8 mouse cellular contexts compared by ENCODE assay signal in genomic region chr17:34120814-34121171, GRCm38 (mm10). TPM values are rescaled to one million over a fixed set of nuclear protein-coding genes. Genes with fewer than 3 reads are reported as not detected.
DNase-seq lines count a peak whose midpoint lies in the region; ATAC-seq and TF ChIP-seq lines count a peak whose summit lies in the region.

No protein-coding gene starts in this region.

- peak overlapping the region; percentile 100 for H3K27ac ChIP-seq in heart, embryonic 14.5 days (replicated peaks in 1 of 2; ENCODE audit: control insufficient read depth in 1 of 2, insufficient read depth in 1 of 2, low read depth in 2 of 2, low read length in 2 of 2)

- TF ChIP-seq CTCF in lung, adult 2 months (IDR thresholded peaks at IDR 0.05; ENCODE audit: insufficient read depth, low read length), result no peak

- no peaks in the 10 kb centered on the region for H3K9me3 ChIP-seq in heart, embryonic 14.5 days (ENCODE audit: control insufficient read depth, low read length)

- peaks cover 35% of the 10 kb centered on the region for H3K36me3 ChIP-seq in heart, embryonic 14.5 days (ENCODE audit: control insufficient read depth, insufficient read depth, low read length)

- H3K4me1 ChIP-seq in heart, embryonic 14.5 days (ENCODE audit: control insufficient read depth in 2 of 2, insufficient read depth in 2 of 2, low read length in 2 of 2), result peaks cover 10 to 25% of the 10 kb centered on the region in 2 experiments
- H3K4me1 ChIP-seq in lung, adult 2 months (ENCODE audit: control insufficient read depth, insufficient read depth, low read length), result peaks cover 6% of the 10 kb centered on the region; the same call in 1 of the 2 replicates

- H3K4me2 ChIP-seq in heart, embryonic 14.5 days (ENCODE audit: low read length), result peak overlapping the region; percentile 91

- peak; percentile 89 for DNase-seq in A20 (ENCODE audit: low read depth, low spot score)
- peak; percentile 91 for DNase-seq in adrenal gland, postnatal 14 days
- DNase-seq in kidney, postnatal 14 days, result peak; percentile 93
- peak; percentile 85 for DNase-seq in lung, adult 2 months
- DNase-seq in ovary, postnatal 10 days (ENCODE audit: low spot score), result peak; percentile 70
- peak; percentile 91 for DNase-seq in urinary bladder, postnatal 14 days (ENCODE audit: low spot score)

- 1% methylated on average over 31 of the region's 31 CpGs for WGBS in heart, embryonic 14.5 days
- WGBS in lung, adult 2 months, result under 1% methylated on average over 31 of the region's 31 CpGs

- no peaks in the 10 kb centered on the region for H3K27me3 ChIP-seq in heart, embryonic 14.5 days (ENCODE audit: control insufficient read depth, insufficient read depth, low read length)

- peak overlapping the region; percentile 54 to 87 for H3K4me3 ChIP-seq in heart, embryonic 14.5 days (ENCODE audit: control insufficient read depth in 1 of 2, insufficient read depth in 1 of 2, low read depth in 1 of 2, low read length in 2 of 2)
- H3K4me3 ChIP-seq in lung, adult 2 months (replicated peaks; ENCODE audit: extremely low read depth, low read depth, low read length), result peak overlapping the region; percentile 93

- peak overlapping the region; percentile 98 for H3K9ac ChIP-seq in heart, embryonic 14.5 days (ENCODE audit: low read length)

- ATAC-seq in erythroblast, adult 5-6 weeks (replicated peaks; ENCODE audit: low FRiP score, poor library complexity, severe bottlenecking), result peak; percentile 50
- peak; percentile 20 for ATAC-seq in heart, embryonic 14.5 days (ENCODE audit: insufficient number of reproducible peaks, insufficient read depth, low FRiP score, low read depth)

- no peak; the same call in 1 of the 2 replicates for TF ChIP-seq POLR2A in lung, adult 2 months (IDR thresholded peaks at IDR 0.05; ENCODE audit: borderline replicate concordance, extremely low read depth, low read depth, low read length)

RNA-seq across cellular contexts. Expression of gene H2-DMa, which starts 1.5 kb away (rescaled TPM):
- 8.0 and 18.8 TPM in 2 replicates for total RNA-seq in adrenal gland, postnatal 14 days (2021)
- total RNA-seq in erythroblast, adult 5-6 weeks (2015; ENCODE audit: low replicate concordance), result 15.9 and 37.5 TPM in 2 replicates
- total RNA-seq in erythroblast, adult 5-6 weeks (2017; ENCODE audit: low replicate concordance), result 11.7 and 13.3 TPM in 2 replicates
- 5.7 and 9.3 TPM in 2 replicates for polyA plus RNA-seq in heart, embryonic 14.5 days (2014; fragmentation: Nextera tagmentation; extraction: Ambion mirVana)
- polyA plus RNA-seq in lung, adult 2 months (2012; rRNA removed), result 109 and 118 TPM in 2 replicates

RNA-seq across cellular contexts. Expression of gene Brd2, which starts 1.6 kb away (rescaled TPM):
- 198 and 203 TPM in 2 replicates for total RNA-seq in adrenal gland, postnatal 14 days (2021)
- 36.1 and 75.0 TPM in 2 replicates for total RNA-seq in erythroblast, adult 5-6 weeks (2015; ENCODE audit: low replicate concordance)
- 114 and 135 TPM in 2 replicates for total RNA-seq in erythroblast, adult 5-6 weeks (2017; ENCODE audit: low replicate concordance)
- 72.8 and 74.9 TPM in 2 replicates for polyA plus RNA-seq in heart, embryonic 14.5 days (2014; fragmentation: Nextera tagmentation; extraction: Ambion mirVana)
- polyA plus RNA-seq in lung, adult 2 months (2012; rRNA removed), result 101 and 140 TPM in 2 replicates

RNA-seq across cellular contexts. Expression of gene H2-DMb2, which starts 22.3 kb away (rescaled TPM):
- 2.7 and 17.0 TPM in 2 replicates for total RNA-seq in adrenal gland, postnatal 14 days (2021)
- total RNA-seq in erythroblast, adult 5-6 weeks (2015; ENCODE audit: low replicate concordance), result 2.5 TPM in 1 of 2 replicates, not detected in the other
- 3.2 and 3.6 TPM in 2 replicates for total RNA-seq in erythroblast, adult 5-6 weeks (2017; ENCODE audit: low replicate concordance)
- polyA plus RNA-seq in heart, embryonic 14.5 days (2014; fragmentation: Nextera tagmentation; extraction: Ambion mirVana), result 0.32 and 0.36 TPM in 2 replicates
- polyA plus RNA-seq in lung, adult 2 months (2012; rRNA removed), result 33.3 and 38.9 TPM in 2 replicates

RNA-seq across cellular contexts. Expression of gene H2-Oa, which starts 28.7 kb away (rescaled TPM):
- total RNA-seq in adrenal gland, postnatal 14 days (2021), result 0.33 and 4.1 TPM in 2 replicates
- 0.84 and 7.9 TPM in 2 replicates for total RNA-seq in erythroblast, adult 5-6 weeks (2015; ENCODE audit: low replicate concordance)
- total RNA-seq in erythroblast, adult 5-6 weeks (2017; ENCODE audit: low replicate concordance), result 1.1 TPM in 1 of 2 replicates, not detected in the other
- polyA plus RNA-seq in heart, embryonic 14.5 days (2014; fragmentation: Nextera tagmentation; extraction: Ambion mirVana), result 0.78 TPM in 1 of 2 replicates, not detected in the other
- 14.1 and 19.8 TPM in 2 replicates for polyA plus RNA-seq in lung, adult 2 months (2012; rRNA removed)

RNA-seq across cellular contexts. Expression of gene H2-DMb1, which starts 32.1 kb away (rescaled TPM):
- 3.6 and 8.3 TPM in 2 replicates for total RNA-seq in adrenal gland, postnatal 14 days (2021)
- 6.1 and 9.6 TPM in 2 replicates for total RNA-seq in erythroblast, adult 5-6 weeks (2015; ENCODE audit: low replicate concordance)
- total RNA-seq in erythroblast, adult 5-6 weeks (2017; ENCODE audit: low replicate concordance), result 7.1 and 15.8 TPM in 2 replicates
- polyA plus RNA-seq in heart, embryonic 14.5 days (2014; fragmentation: Nextera tagmentation; extraction: Ambion mirVana), result 0.38 and 0.62 TPM in 2 replicates
- 146 and 187 TPM in 2 replicates for polyA plus RNA-seq in lung, adult 2 months (2012; rRNA removed)

Comparison
In these comparisons a context has a peak if more than half of its experiments do, and no peak if none do; other contexts are left out.
1. Peak in every context shown above with its lines: DNase-seq, ATAC-seq, H3K4me3 ChIP-seq and H3K27ac ChIP-seq.